Mouse (Mus musculus) limb, embryonic 13.5 days (tissue): ENCODE measurements at regions not wholly inside any gene's neighbourhood (a gene's known extent, or its start where the extent isn't known, plus 50 kb on each side); places are given as distances from the start of the nearest gene placed in this dataset.

Experiments used
- ATAC-seq: fragments of 200-750 bp; cut with Nextera tagmentation; 2 replicates; pipeline ENCODE4 v1.8.0; 2017; ENCODE audit warnings: low read depth, moderate number of reproducible peaks, moderate TSS enrichment; ENCODE audit not compliant: low FRiP score
- H3K27ac ChIP-seq: fragments of 300-500 bp; sonication (generic); 2 replicates; pipeline ENCODE4 v1.5.1; 2015; ENCODE audit warnings: inconsistent platforms, mild to moderate bottlenecking, moderate library complexity
- H3K27me3 ChIP-seq: fragments of 300-500 bp; sonication (generic); 2 replicates; pipeline ENCODE4 v1.6.1; 2015; ENCODE audit warnings: mild to moderate bottlenecking, inconsistent platforms
- H3K36me3 ChIP-seq: fragments of 300-500 bp; sonication (generic); 2 replicates; pipeline ENCODE4 v1.6.1; 2015; ENCODE audit warnings: inconsistent platforms, mild to moderate bottlenecking, moderate library complexity
- H3K4me1 ChIP-seq: fragments of 300-500 bp; sonication (generic); 2 replicates; pipeline ENCODE4 v1.6.1; 2015; ENCODE audit warnings: inconsistent platforms
- H3K4me2 ChIP-seq: fragments of 300-500 bp; sonication (generic); replicated peaks from 2 replicates; pipeline ENCODE4 v1.6.1; 2015; ENCODE audit warnings: inconsistent platforms, mild to moderate bottlenecking, moderate library complexity
- H3K4me3 ChIP-seq: fragments of 300-500 bp; sonication (generic); 2 replicates; pipeline ENCODE4 v1.5.1; 2015; ENCODE audit warnings: moderate library complexity, mild to moderate bottlenecking, inconsistent platforms
- H3K9ac ChIP-seq: fragments of 300-500 bp; sonication (generic); 2 replicates; pipeline ENCODE4 v1.6.1; 2015; ENCODE audit warnings: mild to moderate bottlenecking, inconsistent platforms
- H3K9me3 ChIP-seq: fragments of 300-500 bp; sonication (generic); 2 replicates; pipeline ENCODE4 v1.6.1; 2016; ENCODE audit warnings: inconsistent platforms
- WGBS: fragments of 180-500 bp; shearing (Covaris S2); methylation state at CpG from one replicate; pipeline ENCODE4 v1.1.7; 2015; 5-methylcytosine and 5-hydroxymethylcytosine counted together

- Histone ChIP-seq H3K9me3 (no peaks in the 10 kb centered on the region), H3K36me3 (no peaks in the 10 kb centered on the region), H3K27ac (no peak overlapping the region), H3K27me3 (no peaks in the 10 kb centered on the region), H3K4me1 (no peaks in the 10 kb centered on the region), H3K9ac (no peak overlapping the region), H3K4me3 (no peak overlapping the region), H3K4me2 (no peak overlapping the region)
- ATAC-seq = no peak
Observed at GRCm38 (mm10) chr12:45659612-45660011, 585.1 kb upstream of the Stxbp6 start.

- Histone ChIP-seq H3K4me1 (no peaks in the 10 kb centered on the region), H3K9ac (no peak overlapping the region), H3K27me3 (no peaks in the 10 kb centered on the region), H3K4me3 (no peak overlapping the region), H3K36me3 (no peaks in the 10 kb centered on the region), H3K27ac (no peak overlapping the region), H3K9me3 (no peaks in the 10 kb centered on the region), H3K4me2 (no peak overlapping the region)
- 61% methylated on average over 2 of the region's 2 CpGs for WGBS
- no peak for ATAC-seq
Observed at GRCm38 (mm10) chr12:45656574-45656973, 582.1 kb upstream of the Stxbp6 start.

- no peak for ATAC-seq
- Histone ChIP-seq H3K4me1 (no peaks in the 10 kb centered on the region), H3K9ac (no peak overlapping the region), H3K27ac (no peak overlapping the region), H3K27me3 (no peaks in the 10 kb centered on the region), H3K36me3 (no peaks in the 10 kb centered on the region), H3K4me2 (no peak overlapping the region), H3K9me3 (no peaks in the 10 kb centered on the region), H3K4me3 (no peak overlapping the region)
- 91% methylated on average over 4 of the region's 4 CpGs for WGBS
Observed at GRCm38 (mm10) chr12:45648654-45649053, 574.1 kb upstream of the Stxbp6 start.

GRCm38 (mm10) chr12:45644180-45644579 lies 569.7 kb upstream of the Stxbp6 start:
- H3K36me3 ChIP-seq = no peaks in the 10 kb centered on the region
- H3K4me2 ChIP-seq = no peak overlapping the region
- H3K27me3 ChIP-seq = no peaks in the 10 kb centered on the region
- ATAC-seq = no peak
- no peak overlapping the region for H3K9ac ChIP-seq
- no peaks in the 10 kb centered on the region for H3K9me3 ChIP-seq
- 85% methylated on average over 2 of the region's 2 CpGs for WGBS
- H3K4me1 ChIP-seq = no peaks in the 10 kb centered on the region
- no peak overlapping the region for H3K27ac ChIP-seq
- no peak overlapping the region for H3K4me3 ChIP-seq

GRCm38 (mm10) chr12:45622830-45623229 lies 548.3 kb upstream of the Stxbp6 start:
- Histone ChIP-seq H3K4me1 (no peaks in the 10 kb centered on the region), H3K36me3 (no peaks in the 10 kb centered on the region), H3K9ac (no peak overlapping the region), H3K4me3 (no peak overlapping the region), H3K27ac (no peak overlapping the region), H3K4me2 (no peak overlapping the region), H3K9me3 (no peaks in the 10 kb centered on the region), H3K27me3 (no peaks in the 10 kb centered on the region)
- WGBS = 86% methylated on average over 1 of the region's 1 CpGs
- no peak for ATAC-seq

GRCm38 (mm10) chr12:45620056-45620455 lies 545.5 kb upstream of the Stxbp6 start:
- Histone ChIP-seq H3K4me2 (no peak overlapping the region), H3K27me3 (no peaks in the 10 kb centered on the region), H3K9me3 (no peaks in the 10 kb centered on the region), H3K9ac (no peak overlapping the region), H3K27ac (no peak overlapping the region), H3K4me3 (no peak overlapping the region), H3K4me1 (no peaks in the 10 kb centered on the region), H3K36me3 (no peaks in the 10 kb centered on the region)
- no peak for ATAC-seq

- no peak overlapping the region for H3K27ac ChIP-seq
- 14% methylated on average over 1 of the region's 1 CpGs for WGBS
- no peak for ATAC-seq
- no peaks in the 10 kb centered on the region for H3K27me3 ChIP-seq
- H3K36me3 ChIP-seq = no peaks in the 10 kb centered on the region
- no peaks in the 10 kb centered on the region for H3K4me1 ChIP-seq
- H3K4me2 ChIP-seq = no peak overlapping the region
- H3K9me3 ChIP-seq = no peaks in the 10 kb centered on the region
- no peak overlapping the region for H3K4me3 ChIP-seq
- H3K9ac ChIP-seq = no peak overlapping the region
Observed at GRCm38 (mm10) chr12:45614509-45615150, 540.1 kb upstream of the Stxbp6 start.

GRCm38 (mm10) chr12:45614074-45614473 lies 539.6 kb upstream of the Stxbp6 start:
- no peak overlapping the region for H3K9ac ChIP-seq
- no peak overlapping the region for H3K4me3 ChIP-seq
- H3K27me3 ChIP-seq = no peaks in the 10 kb centered on the region
- no peak overlapping the region for H3K4me2 ChIP-seq
- no peaks in the 10 kb centered on the region for H3K36me3 ChIP-seq
- H3K9me3 ChIP-seq = no peaks in the 10 kb centered on the region
- H3K27ac ChIP-seq = no peak overlapping the region
- no peaks in the 10 kb centered on the region for H3K4me1 ChIP-seq
- ATAC-seq = no peak

- Histone ChIP-seq H3K36me3 (no peaks in the 10 kb centered on the region), H3K27me3 (no peaks in the 10 kb centered on the region), H3K4me2 (no peak overlapping the region), H3K27ac (no peak overlapping the region), H3K4me1 (peaks cover 7% of the 10 kb centered on the region; the same call in 1 of the 2 replicates), H3K9ac (no peak overlapping the region), H3K4me3 (no peak overlapping the region), H3K9me3 (no peaks in the 10 kb centered on the region)
- 83% methylated on average over 3 of the region's 3 CpGs for WGBS
- ATAC-seq = no peak
Observed at GRCm38 (mm10) chr12:45599443-45599842, 524.9 kb upstream of the Stxbp6 start.

GRCm38 (mm10) chr12:45597904-45598570 lies 523.5 kb upstream of the Stxbp6 start:
- no peaks in the 10 kb centered on the region for H3K9me3 ChIP-seq
- H3K27me3 ChIP-seq = no peaks in the 10 kb centered on the region
- ATAC-seq = no peak
- H3K4me3 ChIP-seq = no peak overlapping the region
- H3K36me3 ChIP-seq = no peaks in the 10 kb centered on the region
- H3K27ac ChIP-seq = no peak overlapping the region
- WGBS = 57% methylated on average over 4 of the region's 4 CpGs
- peaks cover 7% of the 10 kb centered on the region; the same call in 1 of the 2 replicates for H3K4me1 ChIP-seq
- no peak overlapping the region for H3K4me2 ChIP-seq
- H3K9ac ChIP-seq = no peak overlapping the region

GRCm38 (mm10) chr12:45594689-45595088 lies 520.2 kb upstream of the Stxbp6 start:
- Histone ChIP-seq H3K27me3 (no peaks in the 10 kb centered on the region), H3K9me3 (no peaks in the 10 kb centered on the region), H3K27ac (no peak overlapping the region), H3K9ac (no peak overlapping the region), H3K36me3 (no peaks in the 10 kb centered on the region), H3K4me1 (peaks cover 7% of the 10 kb centered on the region; the same call in 1 of the 2 replicates), H3K4me3 (no peak overlapping the region), H3K4me2 (no peak overlapping the region)
- ATAC-seq = 0 out of 2 replicates have a peak, but pooled peaks have one; percentile 51
- 59% methylated on average over 3 of the region's 3 CpGs for WGBS

- Histone ChIP-seq H3K4me3 (no peak overlapping the region), H3K4me2 (no peak overlapping the region), H3K27me3 (no peaks in the 10 kb centered on the region), H3K9me3 (no peaks in the 10 kb centered on the region), H3K4me1 (peaks cover 5% of the 10 kb centered on the region; the same call in 1 of the 2 replicates), H3K27ac (no peak overlapping the region), H3K9ac (no peak overlapping the region), H3K36me3 (no peaks in the 10 kb centered on the region)
- no peak for ATAC-seq
- whole genome bisulfite sequencing = 85% methylated on average over 2 of the region's 2 CpGs
Observed at GRCm38 (mm10) chr12:45590191-45590590, 515.7 kb upstream of the Stxbp6 start.

- Histone ChIP-seq H3K4me2 (no peak overlapping the region), H3K9me3 (peaks cover 4% of the 10 kb centered on the region; the same call in 1 of the 2 replicates), H3K9ac (no peak overlapping the region), H3K4me1 (no peaks in the 10 kb centered on the region), H3K27ac (no peak overlapping the region), H3K4me3 (no peak overlapping the region), H3K27me3 (no peaks in the 10 kb centered on the region), H3K36me3 (no peaks in the 10 kb centered on the region)
- ATAC-seq = no peak
- WGBS = 77% methylated on average over 4 of the region's 4 CpGs
Observed at GRCm38 (mm10) chr12:45585763-45586162, 511.3 kb upstream of the Stxbp6 start.
